Mouse (Mus musculus): ENCODE measurements around the gene Krt76.

DNA sequence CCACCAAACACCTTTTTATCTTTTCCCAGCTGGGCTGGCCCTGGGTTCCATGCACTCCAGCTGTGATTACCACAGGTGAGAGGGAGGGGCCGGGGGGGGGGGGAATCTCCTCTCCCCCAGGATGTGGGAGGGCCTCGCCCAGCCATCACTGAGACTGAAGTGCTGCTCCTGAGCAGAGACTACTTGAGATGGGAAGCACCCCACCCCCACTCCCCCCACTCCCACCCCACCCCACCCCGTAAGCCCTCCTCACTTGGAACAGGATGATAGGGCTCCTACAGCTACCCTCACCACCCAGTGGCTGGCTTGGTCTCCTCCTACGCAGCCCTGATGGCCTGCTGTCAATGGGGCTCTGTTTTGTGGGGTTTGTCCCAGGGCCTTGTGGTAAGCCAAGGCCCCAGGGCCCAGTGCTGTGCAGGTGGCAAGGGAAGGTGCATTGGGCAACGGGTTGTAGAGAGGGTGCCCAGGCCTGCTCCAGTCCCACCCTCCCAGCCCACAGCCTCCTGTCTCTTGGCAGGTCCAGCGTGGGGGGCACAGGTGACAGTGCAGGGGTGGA, 47.6 kb upstream of the Krt76 start, which contains the start of gene Krt79:
- TF ChIP-seq USF1 (IDR thresholded peaks at IDR 0.05; ENCODE audit: low read depth, low read length): no peak
- TF ChIP-seq SMC3 (IDR thresholded peaks at IDR 0.05; ENCODE audit: low read depth, low read length): no peak
- no peak for TF ChIP-seq CTCF (IDR thresholded peaks at IDR 0.05 in 2 of 3, conservative IDR thresholded peaks at IDR 0.05 in 1 of 3; ENCODE audit: control insufficient read depth in 1 of 3, insufficient read depth in 1 of 3, low read depth in 2 of 3, low read length in 3 of 3, poor library complexity in 1 of 3, severe bottlenecking in 1 of 3)
- no peak for TF ChIP-seq TCF12 (IDR thresholded peaks at IDR 0.05; ENCODE audit: low read depth, low read length)
- no peak for TF ChIP-seq ZC3H11A (IDR thresholded peaks at IDR 0.05; ENCODE audit: low read depth, low read length)

All from MEL (cell line).